Mouse (Mus musculus) hindbrain, postnatal 0 days (tissue): Measurements from ENCODE around the gene Ccnd2. TPM values are rescaled to one million over a fixed set of nuclear protein-coding genes. Genes with fewer than 3 reads are reported as not detected.

Experiments used
- ATAC-seq: fragments of 200-750 bp; cut with Nextera tagmentation; 2 replicates; pipeline ENCODE4 v1.8.0; 2017; ENCODE audit warnings: mild to moderate bottlenecking, moderate TSS enrichment, moderate library complexity
- DNase-seq: peaks from one replicate; pipeline ENCODE4 v3.0.0-alpha.2; 2015; ENCODE audit warnings: low spot score
- H3K27ac ChIP-seq: fragments of 300-500 bp; sonication (generic); 2 replicates; pipeline ENCODE4 v1.5.1; 2014; ENCODE audit warnings: mild to moderate bottlenecking
- H3K27me3 ChIP-seq: fragments of 300-500 bp; sonication (generic); 2 replicates; pipeline ENCODE4 v1.6.1; 2014; ENCODE audit warnings: low read length, mixed read lengths; ENCODE audit not compliant: insufficient read depth
- H3K36me3 ChIP-seq: fragments of 300-500 bp; sonication (generic); 2 replicates; pipeline ENCODE4 v1.6.1; 2014; ENCODE audit warnings: low read length, mixed read lengths; ENCODE audit not compliant: insufficient read depth
- H3K4me1 ChIP-seq: fragments of 300-500 bp; sonication (generic); 2 replicates; pipeline ENCODE4 v1.6.1; 2014; ENCODE audit warnings: antibody characterized with exemption, low read length, mixed read lengths; ENCODE audit not compliant: insufficient read depth
- H3K4me2 ChIP-seq: fragments of 300-500 bp; sonication (generic); 2 replicates; pipeline ENCODE4 v1.6.1; 2014; ENCODE audit warnings: low read depth, mild to moderate bottlenecking, low read length, moderate library complexity, mixed read lengths
- H3K4me3 ChIP-seq: fragments of 300-500 bp; sonication (generic); 2 replicates; pipeline ENCODE4 v1.5.1; 2014; ENCODE audit warnings: low read length
- H3K9ac ChIP-seq: fragments of 300-500 bp; sonication (generic); replicated peaks from 2 replicates; pipeline ENCODE4 v1.6.1; 2014; ENCODE audit warnings: mild to moderate bottlenecking, low read length, moderate library complexity, mixed read lengths
- H3K9me3 ChIP-seq: fragments of 300-500 bp; sonication (generic); 2 replicates; pipeline ENCODE4 v1.6.1; 2016; ENCODE audit warnings: low read length, mixed read lengths
- CTCF ChIP-seq: IDR thresholded peaks from 2 replicates; pipeline ENCODE4 v1.5.1; 2016; ENCODE audit warnings: antibody characterized with exemption, control low read depth, low read depth
- WGBS: fragments of 180-500 bp; shearing (Covaris S2); extraction: QIAGEN DNeasy Blood & Tissue Kit; methylation state at CpG from one replicate; pipeline ENCODE4 v1.1.7; 2014; 5-methylcytosine and 5-hydroxymethylcytosine counted together
- polyA plus RNA-seq: library from polyadenylated mRNA; unstranded; fragments of >200 nt; fragmentation: Nextera tagmentation; extraction: Ambion mirVana; gene quantifications from 2 replicates; pipeline ENCODE4 v1.2.1, GENCODE M21; 2015
- total RNA-seq: library from RNA; depleted of rRNA; stranded (reverse); fragments of >200 nt; gene quantifications from 2 replicates; pipeline ENCODE4 v1.2.3, GENCODE M21; 2014

Ccnd2 gene
- total and polyA plus RNA-seq, 2 experiments from 2014 or later, result 27.1 to 229 TPM

GRCm38 (mm10) chr6:127153972-127154707 is 2.1 kb upstream of the Ccnd2 start:
- ATAC-seq (no peak), DNase-seq (no peak)
- H3K9me3 ChIP-seq, result no peaks in the 10 kb centered on the region
- peak overlapping the region; percentile 88 for H3K4me2 ChIP-seq
- WGBS, result 2% methylated on average over 30 of the region's 30 CpGs
- H3K9ac ChIP-seq, result no peak overlapping the region
- no peak overlapping the region for H3K27ac ChIP-seq
- peaks cover 29% of the 10 kb centered on the region for H3K27me3 ChIP-seq
- TF ChIP-seq CTCF, result no peak
- peak overlapping the region; percentile 61 for H3K4me3 ChIP-seq
- H3K4me1 ChIP-seq, result peaks cover 25% of the 10 kb centered on the region
- H3K36me3 ChIP-seq, result no peaks in the 10 kb centered on the region

- H3K9ac ChIP-seq, result no peak overlapping the region
- no peak for TF ChIP-seq CTCF
- H3K4me2 ChIP-seq, result peak overlapping the region; percentile 88
- ATAC-seq, result no peak
- peaks cover 29% of the 10 kb centered on the region for H3K27me3 ChIP-seq
- H3K36me3 ChIP-seq, result no peaks in the 10 kb centered on the region
- no peak overlapping the region for H3K27ac ChIP-seq
- no peaks in the 10 kb centered on the region for H3K9me3 ChIP-seq
- WGBS, result under 1% methylated on average over 22 of the region's 28 CpGs
- no peak for DNase-seq
- H3K4me1 ChIP-seq, result peaks cover 25% of the 10 kb centered on the region
- peak overlapping the region; percentile 61 for H3K4me3 ChIP-seq
Measured at GRCm38 (mm10) chr6:127153296-127153800, 1.4 kb upstream of the Ccnd2 start.

GRCm38 (mm10) chr6:127151565-127152105 is 358 bp downstream of the Ccnd2 start:
- peak overlapping the region; percentile 61 for H3K4me3 ChIP-seq
- TF ChIP-seq CTCF, result peak; percentile 25; the same call in 1 of the 2 replicates
- peak overlapping the region; percentile 88 for H3K4me2 ChIP-seq
- under 1% methylated on average over 28 of the region's 29 CpGs for WGBS
- no peaks in the 10 kb centered on the region for H3K36me3 ChIP-seq
- H3K27me3 ChIP-seq, result peaks cover 29% of the 10 kb centered on the region
- ATAC-seq, result peak; percentile 8
- H3K9me3 ChIP-seq, result no peaks in the 10 kb centered on the region
- H3K27ac ChIP-seq, result peak overlapping the region; percentile 56
- H3K9ac ChIP-seq, result peak overlapping the region; percentile 49
- DNase-seq, result peak; percentile 56
- H3K4me1 ChIP-seq, result peaks cover 25% of the 10 kb centered on the region

GRCm38 (mm10) chr6:127150663-127151564 is 1.1 kb downstream of the Ccnd2 start:
- peak overlapping the region; percentile 88 for H3K4me2 ChIP-seq
- peaks cover 26% of the 10 kb centered on the region for H3K27me3 ChIP-seq
- peak overlapping the region; percentile 64; the same call in 1 of the 2 replicates for H3K27ac ChIP-seq
- H3K36me3 ChIP-seq, result no peaks in the 10 kb centered on the region
- TF ChIP-seq CTCF, result no peak
- WGBS, result under 1% methylated on average over 32 of the region's 34 CpGs
- ATAC-seq (peak; percentile 46), DNase-seq (peak; percentile 81)
- peaks cover 25% of the 10 kb centered on the region for H3K4me1 ChIP-seq
- H3K9ac ChIP-seq, result peak overlapping the region; percentile 78
- peak overlapping the region; percentile 61 for H3K4me3 ChIP-seq
- H3K9me3 ChIP-seq, result no peaks in the 10 kb centered on the region

- ATAC-seq (no peak), DNase-seq (peak; percentile 37)
- H3K4me2 ChIP-seq, result peak overlapping the region; percentile 88
- H3K4me1 ChIP-seq, result peaks cover 25% of the 10 kb centered on the region
- no peaks in the 10 kb centered on the region for H3K9me3 ChIP-seq
- TF ChIP-seq CTCF, result no peak
- H3K36me3 ChIP-seq, result no peaks in the 10 kb centered on the region
- peak overlapping the region; percentile 61 for H3K4me3 ChIP-seq
- peaks cover 19% of the 10 kb centered on the region for H3K27me3 ChIP-seq
- peak overlapping the region; percentile 64 for H3K27ac ChIP-seq
- WGBS, result under 1% methylated on average over 38 of the region's 38 CpGs
- peak overlapping the region; percentile 78 for H3K9ac ChIP-seq
Measured at GRCm38 (mm10) chr6:127149944-127150662, 1.9 kb downstream of the Ccnd2 start.
